In genomic region chr7:80014826-80015755, GRCm38 (mm10) we compare ENCODE assay signal across 28 mouse cellular contexts. TPM values are rescaled to one million over a fixed set of nuclear protein-coding genes. Genes with fewer than 3 reads are reported as not detected.
DNase-seq lines count a peak whose midpoint lies in the region; ATAC-seq and TF ChIP-seq lines count a peak whose summit lies in the region.
"Had no signal": no experiment of that assay in that cellular context is flagged by ENCODE, and none has a peak within 500 bp of the region (broad histone marks: within the 10 kb centered on the region; RNA-seq: fewer than 3 reads in every experiment).

No protein-coding gene starts in this region.

- H3K4me1 ChIP-seq in kidney, embryonic 16.5 days (ENCODE audit: insufficient read depth, low read length), result no peaks in the 10 kb centered on the region
- no peaks in the 10 kb centered on the region for H3K4me1 ChIP-seq in forebrain, embryonic 14.5 days (ENCODE audit: control insufficient read depth, insufficient read depth, low read length)
- H3K4me1 ChIP-seq: embryonic facial prominence, embryonic 12.5 days; forebrain, embryonic 15.5 days; heart, embryonic 12.5 days; hindbrain, embryonic 15.5 days; intestine, embryonic 15.5 days; midbrain, embryonic 12.5 days; neural tube, embryonic 12.5 days had no signal

- no peaks in the 10 kb centered on the region for H3K36me3 ChIP-seq in kidney, embryonic 16.5 days (ENCODE audit: insufficient read depth, low read length)
- H3K36me3 ChIP-seq in forebrain, embryonic 14.5 days (ENCODE audit: control insufficient read depth, insufficient read depth, low read length), result no peaks in the 10 kb centered on the region
- H3K36me3 ChIP-seq: embryonic facial prominence, embryonic 12.5 days; forebrain, embryonic 15.5 days; heart, embryonic 12.5 days; hindbrain, embryonic 15.5 days; intestine, embryonic 15.5 days; midbrain, embryonic 12.5 days; neural tube, embryonic 12.5 days; stomach, embryonic 15.5 days had no signal

- WGBS in kidney, embryonic 16.5 days, result 87% methylated on average over 21 of the region's 21 CpGs
- 70% methylated on average over 21 of the region's 21 CpGs for WGBS in forebrain, embryonic 14.5 days

- no peaks in the 10 kb centered on the region for H3K9me3 ChIP-seq in kidney, embryonic 16.5 days (ENCODE audit: low read length)
- no peaks in the 10 kb centered on the region for H3K9me3 ChIP-seq in forebrain, embryonic 14.5 days (replicated peaks; ENCODE audit: control insufficient read depth, low read length)
- H3K9me3 ChIP-seq: embryonic facial prominence, embryonic 12.5 days; forebrain, embryonic 15.5 days; hindbrain, embryonic 15.5 days; intestine, embryonic 15.5 days; midbrain, embryonic 12.5 days; neural tube, embryonic 12.5 days; stomach, embryonic 15.5 days had no signal

- H3K4me2 ChIP-seq in kidney, embryonic 16.5 days (replicated peaks; ENCODE audit: low read depth, low read length), result no peak overlapping the region
- H3K4me2 ChIP-seq in forebrain, embryonic 14.5 days (ENCODE audit: low read length), result no peak overlapping the region
- H3K4me2 ChIP-seq: embryonic facial prominence, embryonic 12.5 days; forebrain, embryonic 15.5 days; heart, embryonic 12.5 days; hindbrain, embryonic 15.5 days; intestine, embryonic 15.5 days; midbrain, embryonic 12.5 days; neural tube, embryonic 12.5 days; stomach, embryonic 15.5 days had no signal

- no peak for TF ChIP-seq CTCF in gastrocnemius, adult 2 months (IDR thresholded peaks at IDR 0.05)

- ATAC-seq in granulocyte monocyte progenitor cell, adult 5-6 weeks (replicated peaks; ENCODE audit: poor library complexity, severe bottlenecking), result peak; percentile 73
- ATAC-seq in kidney, embryonic 16.5 days (ENCODE audit: low FRiP score, low TSS enrichment), result no peak
- ATAC-seq in forebrain, embryonic 14.5 days, result no peak
- ATAC-seq: forebrain, embryonic 15.5 days; intestine, embryonic 15.5 days; Patski had no signal

- H3K27ac ChIP-seq in gastrocnemius, adult 2 months, result peak overlapping the region; percentile 69; the same call in 1 of the 2 replicates
- H3K27ac ChIP-seq in kidney, embryonic 16.5 days (ENCODE audit: low read length), result no peak overlapping the region
- H3K27ac ChIP-seq in forebrain, embryonic 14.5 days (ENCODE audit: low read depth, low read length), result no peak overlapping the region
- H3K27ac ChIP-seq: embryonic facial prominence, embryonic 12.5 days; forebrain, embryonic 15.5 days; hindbrain, embryonic 15.5 days; intestine, embryonic 15.5 days; midbrain, embryonic 12.5 days; neural tube, embryonic 12.5 days; stomach, embryonic 15.5 days had no signal

- no peak overlapping the region for H3K9ac ChIP-seq in kidney, embryonic 16.5 days (replicated peaks; ENCODE audit: low read length)
- no peak overlapping the region for H3K9ac ChIP-seq in forebrain, embryonic 14.5 days (ENCODE audit: low read length)
- H3K9ac ChIP-seq: embryonic facial prominence, embryonic 12.5 days; forebrain, embryonic 15.5 days; heart, embryonic 12.5 days; hindbrain, embryonic 15.5 days; intestine, embryonic 15.5 days; midbrain, embryonic 12.5 days; neural tube, embryonic 12.5 days; stomach, embryonic 15.5 days had no signal

- H3K27me3 ChIP-seq in kidney, embryonic 16.5 days (ENCODE audit: insufficient read depth, low read length), result no peaks in the 10 kb centered on the region
- no peaks in the 10 kb centered on the region for H3K27me3 ChIP-seq in forebrain, embryonic 14.5 days (replicated peaks; ENCODE audit: control insufficient read depth, insufficient read depth, low read length)
- H3K27me3 ChIP-seq: CH12.LX; embryonic facial prominence, embryonic 12.5 days; forebrain, embryonic 15.5 days; heart, embryonic 12.5 days; hindbrain, embryonic 15.5 days; intestine, embryonic 15.5 days; midbrain, embryonic 12.5 days; neural tube, embryonic 12.5 days; Patski; stomach, embryonic 15.5 days had no signal

- intact Hi-C loops in gastrocnemius, adult 2 months (cut with DNase I), result no loop called here
- intact Hi-C loops in left cerebral cortex, postnatal 14 days (cut with DNase I), result no loop called here

- H3K4me3 ChIP-seq in gastrocnemius, adult 2 months, result no peak overlapping the region
- H3K4me3 ChIP-seq in kidney, embryonic 16.5 days (ENCODE audit: low read length), result no peak overlapping the region
- H3K4me3 ChIP-seq in forebrain, embryonic 14.5 days (ENCODE audit: low read depth, low read length), result no peak overlapping the region
- H3K4me3 ChIP-seq: embryonic facial prominence, embryonic 12.5 days; erythroblast, embryonic 14.5 days; forebrain, embryonic 15.5 days; heart, embryonic 12.5 days; hindbrain, embryonic 15.5 days; intestine, embryonic 15.5 days; midbrain, embryonic 12.5 days; neural tube, embryonic 12.5 days; stomach, embryonic 15.5 days had no signal

- DNase-seq in gastrocnemius, adult 2 months, result no peak
- no peak for DNase-seq in gastrocnemius, postnatal 4 days (ENCODE audit: low spot score in 2 of 2)
- peak; percentile 33 for DNase-seq in 416B (ENCODE audit: low read depth)
- DNase-seq in WW6 (ENCODE audit: low read depth, low spot score), result peak; percentile 74
- no peak for DNase-seq in forebrain, embryonic 14.5 days (ENCODE audit: low spot score)
- no peak for DNase-seq in left cerebral cortex, postnatal 14 days (ENCODE audit: low spot score in 2 of 2)
- DNase-seq: adrenal gland, postnatal 25 days; cerebellum, adult 9-10 months; gastrocnemius, postnatal 36 days; heart, postnatal 14 days; kidney, postnatal 4 days; lung, adult 18-20 months; lung, postnatal 36 days; right cerebral cortex, adult 18-20 months; thymus, adult 2 months had no signal

RNA-seq across cellular contexts. Expression of gene Zfp710, which starts 9.5 kb away (rescaled TPM):
- total RNA-seq in gastrocnemius, adult 2 months (2021), result 10 to 100 TPM; 21.5 to 37.5 TPM
- total RNA-seq in gastrocnemius, postnatal 4 days (2021), result 10 to 100 TPM; 17.5 to 18.1 TPM
- 26.7 and 27.6 TPM in 2 replicates for total RNA-seq in granulocyte monocyte progenitor cell, adult 5-6 weeks (2014; fragmentation: Nextera tagmentation)
- total RNA-seq in granulocyte monocyte progenitor cell, adult 5-6 weeks (2017), result 13.7 and 24.3 TPM in 2 replicates
- polyA plus RNA-seq in kidney, embryonic 16.5 days (2015; fragmentation: Nextera tagmentation; extraction: Ambion mirVana), result 22.6 and 24.7 TPM in 2 replicates
- 17.6 and 18.3 TPM in 2 replicates for polyA plus RNA-seq in forebrain, embryonic 14.5 days (2014; fragmentation: Nextera tagmentation; extraction: Ambion mirVana)
- total RNA-seq in left cerebral cortex, postnatal 14 days (2021), result 10 to 100 TPM; 15.7 to 16.0 TPM

Comparison
In these comparisons a context has a peak if more than half of its experiments do, and no peak if none do; other contexts are left out.
1. DNase-seq: peak in 416B (single experiment) and WW6 (single experiment); none in gastrocnemius, adult 2 months (single experiment), gastrocnemius, postnatal 4 days (0 of 2), forebrain, embryonic 14.5 days (single experiment) and left cerebral cortex, postnatal 14 days (0 of 2).